Mouse (Mus musculus): ENCODE results near the gene Atp4a.

DNA sequence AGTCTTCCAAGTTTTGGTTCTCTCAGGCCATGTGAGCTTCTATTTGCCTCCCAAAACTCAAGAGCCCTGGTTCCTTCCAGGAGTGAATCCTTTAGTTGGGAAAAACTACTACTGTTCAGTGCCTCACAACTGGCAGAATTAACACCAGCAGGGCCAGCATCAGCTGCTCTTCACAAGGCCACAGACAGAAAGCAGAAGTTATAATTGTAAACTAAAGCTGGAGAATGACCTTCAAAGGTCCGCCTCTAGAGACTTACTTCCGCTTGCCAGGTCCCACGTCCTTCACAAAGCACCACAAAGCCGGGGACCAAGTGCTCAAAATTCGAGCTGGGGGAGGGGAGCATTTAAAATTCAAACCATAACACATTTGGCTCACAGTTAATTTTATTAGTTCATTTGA is 13.9 kb upstream of the Atp4a start:
- no peak for TF ChIP-seq CTCF (IDR thresholded peaks at IDR 0.05; ENCODE audit: low read depth, low read length)
- TF ChIP-seq POLR2A (IDR thresholded peaks at IDR 0.05; ENCODE audit: insufficient read depth, low read length): no peak
- no peak for TF ChIP-seq EP300 (IDR thresholded peaks at IDR 0.05; ENCODE audit: insufficient read depth, low read depth, low read length)
